Mouse (Mus musculus) lung, postnatal 14 days (tissue): ENCODE measurements around the gene H2-Q6.
"Not testable (repeated sequence)": the region's sequence is repeated elsewhere in the genome, so short reads cannot be mapped to it uniquely, and the experiment has no call there.

Experiments
- DNase-seq: peaks from one replicate; pipeline ENCODE4 v3.0.0; 2021

Gene H2-Q6

DNA sequence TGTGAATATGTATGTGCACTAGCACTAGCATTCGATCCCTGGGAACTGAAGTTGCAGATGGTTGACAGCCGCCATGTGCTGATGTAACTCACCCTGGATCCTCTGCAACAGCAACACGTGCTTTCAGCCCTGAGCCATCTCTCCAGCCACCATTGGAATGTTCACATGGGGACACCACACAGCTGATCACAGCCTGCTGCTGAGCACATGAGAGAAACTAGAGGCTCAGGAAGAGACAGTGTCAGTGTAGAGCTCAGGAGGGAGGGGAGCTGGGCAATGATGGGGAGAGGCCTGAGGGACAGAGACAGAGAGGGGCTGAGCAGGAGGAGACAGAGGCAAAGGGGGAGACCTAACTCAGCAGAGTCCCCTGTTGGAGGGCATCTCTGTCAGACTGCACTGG lies 10.9 kb downstream of the H2-Q6 start:
- not testable (repeated sequence) for DNase-seq

DNA sequence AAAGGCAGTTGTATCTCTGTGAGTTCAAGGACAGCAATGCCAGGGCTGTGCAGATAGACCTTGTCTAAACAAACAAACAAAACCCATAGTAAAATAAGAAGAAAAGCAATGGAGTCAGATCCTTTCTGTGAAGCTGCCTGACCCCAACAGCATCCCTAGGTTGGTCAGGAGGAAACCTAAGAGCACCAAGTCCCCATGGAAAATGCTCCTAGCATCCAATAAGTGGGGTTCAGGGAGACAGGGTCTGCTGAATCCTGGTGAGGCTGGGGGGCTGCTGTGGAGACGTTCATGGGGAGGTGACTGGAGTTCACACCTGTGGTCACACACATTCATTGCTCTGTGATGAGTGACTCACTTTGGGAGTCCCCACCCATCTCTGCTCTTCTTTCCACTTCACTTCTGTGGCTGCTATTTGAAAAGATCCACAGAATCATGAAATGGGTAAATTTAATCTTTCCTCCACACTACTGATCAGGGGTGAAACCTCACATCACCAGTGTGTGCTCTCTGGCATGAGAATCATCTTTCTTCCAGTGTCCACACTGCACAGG lies 12.8 kb downstream of the H2-Q6 start:
- DNase-seq, result not testable (repeated sequence)

DNA sequence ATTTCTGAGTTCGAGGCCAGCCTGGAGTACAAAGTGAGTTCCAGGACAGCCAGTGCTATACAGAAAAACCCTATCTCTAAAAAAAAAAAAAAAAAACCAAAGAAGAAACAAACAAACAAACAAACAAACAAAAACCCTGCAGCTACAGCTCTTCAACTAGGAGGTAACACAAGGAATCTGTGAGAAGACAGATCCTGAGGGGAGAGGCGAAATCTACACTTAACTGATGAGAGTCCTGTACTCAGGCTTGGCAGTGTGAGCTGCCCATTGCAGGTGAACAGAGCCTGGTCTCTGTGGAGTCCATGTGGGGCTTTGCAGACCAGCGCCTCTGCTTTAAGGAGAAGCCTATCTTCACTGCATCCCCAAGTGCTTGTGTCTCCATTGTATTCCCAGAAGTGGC lies 13.7 kb downstream of the H2-Q6 start:
- DNase-seq, result not testable (repeated sequence)

DNA sequence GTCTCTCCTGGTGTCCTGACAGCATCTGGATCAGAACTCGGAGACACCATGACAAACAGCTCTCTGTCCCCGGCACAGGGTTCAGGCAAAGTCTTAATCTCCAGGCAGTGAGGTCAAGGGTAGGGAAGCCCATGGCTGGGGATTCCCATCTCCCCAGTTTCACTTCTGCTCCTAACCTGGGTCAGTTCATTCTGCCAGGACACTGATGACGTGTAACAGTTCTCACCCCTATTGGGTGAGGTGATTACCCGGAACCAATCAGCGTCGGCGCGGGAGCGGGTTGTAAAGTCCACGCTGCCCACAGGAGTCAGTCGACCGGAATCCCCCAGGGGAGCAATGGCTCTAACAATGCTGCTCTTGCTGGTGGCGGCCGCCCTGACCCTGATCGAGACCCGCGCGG lies 14.2 kb downstream of the H2-Q6 start, which contains the start of gene H2-Q7:
Gene H2-Q7 (plus strand): TSS at position 271 of the 400 bp plus-strand sequence.
- DNase-seq, result peak; percentile 88

DNA sequence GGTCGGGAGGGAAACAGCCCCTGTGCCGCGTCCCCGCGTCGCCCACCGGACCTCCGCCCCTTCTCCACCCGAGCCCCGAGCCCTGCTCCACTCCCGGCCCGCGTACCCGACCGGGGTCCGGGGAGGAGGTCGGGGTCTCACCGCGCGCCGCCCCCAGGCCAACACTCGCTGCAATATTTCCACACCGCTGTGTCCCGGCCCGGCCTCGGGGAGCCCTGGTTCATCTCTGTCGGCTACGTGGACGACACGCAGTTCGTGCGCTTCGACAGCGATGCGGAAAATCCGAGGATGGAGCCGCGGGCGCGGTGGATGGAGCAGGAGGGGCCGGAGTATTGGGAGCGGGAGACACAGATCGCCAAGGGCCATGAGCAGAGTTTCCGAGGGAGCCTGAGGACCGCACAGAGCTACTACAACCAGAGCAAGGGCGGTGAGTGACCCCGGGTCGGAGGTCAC lies 14.7 kb downstream of the H2-Q6 start:
- not testable (repeated sequence) for DNase-seq

DNA sequence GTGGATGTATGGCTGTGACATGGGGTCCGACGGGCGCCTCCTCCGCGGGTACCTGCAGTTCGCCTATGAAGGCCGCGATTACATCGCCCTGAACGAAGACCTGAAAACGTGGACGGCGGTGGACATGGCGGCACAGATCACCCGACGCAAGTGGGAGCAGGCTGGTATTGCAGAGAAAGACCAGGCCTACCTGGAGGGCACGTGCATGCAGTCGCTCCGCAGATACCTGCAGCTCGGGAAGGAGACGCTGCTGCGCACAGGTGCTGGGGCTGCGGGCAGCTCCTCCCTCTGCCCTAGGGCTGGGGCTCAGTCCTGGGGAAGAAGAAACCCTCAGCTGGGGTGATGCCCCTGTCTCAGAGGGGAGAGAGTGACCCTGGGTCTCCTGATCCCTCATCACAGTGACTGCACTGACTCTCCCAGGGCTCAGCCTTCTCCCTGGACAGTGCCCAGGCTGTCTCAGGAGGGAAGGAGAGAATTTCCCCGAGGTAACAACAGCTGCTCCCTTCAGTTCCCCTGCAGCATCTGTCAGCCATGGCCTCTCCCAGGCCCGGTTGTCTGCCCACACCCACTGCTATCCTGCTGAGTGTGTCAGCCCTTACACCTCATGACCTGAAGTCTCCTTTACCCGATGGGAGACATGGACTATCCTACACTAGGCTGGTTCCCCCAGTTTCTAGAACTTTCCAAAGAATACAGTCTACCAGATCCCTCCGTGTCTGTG lies 15.4 kb downstream of the H2-Q6 start:
- not testable (repeated sequence) for DNase-seq

DNA sequence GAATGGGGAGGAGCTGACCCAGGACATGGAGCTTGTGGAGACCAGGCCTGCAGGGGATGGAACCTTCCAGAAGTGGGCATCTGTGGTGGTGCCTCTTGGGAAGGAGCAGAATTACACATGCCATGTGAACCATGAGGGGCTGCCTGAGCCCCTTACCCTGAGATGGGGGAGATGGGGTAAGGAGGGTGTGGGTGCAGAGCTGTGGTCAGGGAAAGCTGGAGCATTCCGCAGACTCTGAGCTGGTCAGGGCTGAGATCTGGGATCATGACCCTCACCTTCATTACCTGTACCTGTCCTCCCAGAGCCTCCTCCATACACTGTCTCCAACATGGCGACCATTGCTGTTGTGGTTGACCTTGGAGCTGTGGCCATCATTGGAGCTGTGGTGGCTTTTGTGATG lies 17.7 kb downstream of the H2-Q6 start:
- DNase-seq, result not testable (repeated sequence)

DNA sequence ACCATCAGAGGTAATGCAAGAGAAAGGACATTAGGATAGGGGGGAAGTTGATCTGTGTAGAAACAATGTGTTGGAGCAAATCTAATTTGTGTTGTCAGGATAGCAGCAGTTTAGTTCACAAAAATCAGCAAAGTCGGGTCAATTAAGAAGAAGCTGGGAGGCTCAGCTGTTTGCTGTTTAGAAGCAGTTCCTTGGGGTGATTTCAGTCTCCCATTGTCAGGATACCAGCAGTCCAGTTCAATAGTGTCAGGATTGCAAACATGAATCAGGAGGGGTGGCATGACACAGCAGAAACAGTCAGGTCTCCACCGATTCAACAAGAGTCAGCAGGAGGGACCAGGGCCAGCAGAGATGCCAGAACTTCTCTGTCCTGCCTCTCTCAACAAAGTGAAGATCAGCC lies 19.9 kb downstream of the H2-Q6 start:
- DNase-seq, result not testable (repeated sequence)

DNA sequence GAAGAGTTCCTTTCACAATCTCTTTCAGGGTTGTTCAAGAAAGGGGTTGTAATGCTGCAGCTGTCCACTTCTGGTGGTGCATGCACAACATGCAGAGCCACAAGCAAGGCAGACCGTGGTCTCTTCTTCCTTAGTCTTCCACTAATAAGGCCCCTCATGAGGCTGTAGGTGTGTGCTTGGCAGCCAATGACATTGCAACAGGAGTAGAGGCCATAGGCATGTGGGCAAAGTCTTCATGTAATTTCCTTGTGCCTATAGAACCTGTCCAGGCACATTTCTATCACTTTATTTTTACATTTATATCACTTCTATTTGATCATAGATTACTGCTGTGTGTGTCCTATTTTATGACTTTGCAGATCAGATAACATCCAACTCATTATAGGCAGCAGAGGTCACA lies 33.6 kb downstream of the H2-Q6 start:
- not testable (repeated sequence) for DNase-seq

DNA sequence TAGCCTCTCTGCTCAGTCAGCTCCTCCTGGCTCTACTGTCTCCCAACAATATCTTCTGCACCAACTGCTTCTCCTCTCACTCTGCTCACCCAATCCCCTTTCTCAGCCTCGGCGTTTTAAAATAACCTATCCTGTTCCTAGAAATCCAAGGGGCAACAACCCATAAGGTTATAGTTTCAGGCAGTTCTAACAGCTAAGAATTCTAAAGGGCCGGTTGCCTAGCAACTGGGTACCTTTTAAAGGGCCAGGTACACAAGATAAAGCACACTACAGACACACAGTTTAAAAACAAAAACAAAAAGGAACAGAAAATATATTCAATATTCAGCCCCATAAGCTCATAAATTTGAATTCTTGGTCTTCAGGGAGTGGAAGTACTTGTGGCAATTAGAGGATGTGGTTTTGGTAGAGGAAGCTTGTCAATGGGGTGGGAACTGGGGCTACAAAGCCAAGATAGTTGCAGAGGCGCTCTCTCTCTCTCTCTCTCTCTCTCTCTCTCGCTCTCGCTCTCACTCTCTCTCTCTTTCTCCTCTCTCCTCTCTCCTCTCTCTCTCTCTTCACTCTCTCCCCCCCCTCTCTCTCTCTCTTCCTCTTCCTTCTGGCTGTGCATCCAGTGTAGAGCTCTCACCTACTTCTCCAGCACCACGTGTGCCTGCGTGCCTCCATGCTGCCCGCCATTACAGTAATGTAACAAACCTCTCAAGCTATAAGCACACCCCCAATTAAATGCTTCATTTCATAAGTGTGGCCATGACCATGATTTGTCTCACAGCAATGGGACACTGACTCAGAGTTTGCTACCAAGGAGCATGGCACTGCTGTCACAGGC lies 36.1 kb downstream of the H2-Q6 start:
- not testable (repeated sequence) for DNase-seq

DNA sequence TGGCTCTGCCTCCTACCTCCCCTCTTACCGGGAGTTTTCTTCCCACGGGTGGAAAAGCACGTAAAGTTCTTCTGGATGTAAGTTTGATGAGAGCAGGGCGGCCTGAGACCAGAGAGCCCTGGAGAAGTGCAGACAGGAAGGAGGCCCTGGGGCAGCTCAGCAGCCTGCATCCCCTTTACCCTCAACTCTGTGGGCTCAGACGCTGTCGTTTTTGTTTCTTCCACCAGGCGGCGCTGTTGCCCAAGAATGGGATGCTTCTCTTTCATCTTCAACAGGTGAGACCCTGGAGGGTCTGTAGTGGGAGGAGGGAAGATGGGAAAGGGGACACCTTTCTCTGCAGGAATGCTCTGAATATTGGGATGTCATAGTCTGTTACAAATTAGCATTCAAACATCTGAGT lies 41.0 kb downstream of the H2-Q6 start:
- not testable (repeated sequence) for DNase-seq

DNA sequence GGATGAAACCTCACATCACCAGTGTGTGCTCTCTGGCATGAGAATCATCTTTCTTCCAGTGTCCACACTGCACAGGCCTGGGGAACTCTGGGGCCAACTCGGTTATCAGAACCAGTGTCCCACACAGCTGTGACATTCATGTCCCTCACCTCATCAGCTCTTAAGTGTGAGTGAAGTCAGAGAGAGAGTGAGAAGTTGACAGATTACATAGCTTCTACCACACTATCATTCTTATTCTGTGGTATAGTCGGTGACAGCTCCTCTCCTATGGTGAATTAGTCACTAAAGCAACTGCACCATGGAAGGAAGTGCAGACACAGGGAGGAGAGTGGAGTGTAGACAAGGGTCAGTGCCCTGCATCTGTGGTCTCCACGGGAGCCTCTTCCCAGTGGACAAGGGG lies 44.3 kb downstream of the H2-Q6 start:
- not testable (repeated sequence) for DNase-seq

DNA sequence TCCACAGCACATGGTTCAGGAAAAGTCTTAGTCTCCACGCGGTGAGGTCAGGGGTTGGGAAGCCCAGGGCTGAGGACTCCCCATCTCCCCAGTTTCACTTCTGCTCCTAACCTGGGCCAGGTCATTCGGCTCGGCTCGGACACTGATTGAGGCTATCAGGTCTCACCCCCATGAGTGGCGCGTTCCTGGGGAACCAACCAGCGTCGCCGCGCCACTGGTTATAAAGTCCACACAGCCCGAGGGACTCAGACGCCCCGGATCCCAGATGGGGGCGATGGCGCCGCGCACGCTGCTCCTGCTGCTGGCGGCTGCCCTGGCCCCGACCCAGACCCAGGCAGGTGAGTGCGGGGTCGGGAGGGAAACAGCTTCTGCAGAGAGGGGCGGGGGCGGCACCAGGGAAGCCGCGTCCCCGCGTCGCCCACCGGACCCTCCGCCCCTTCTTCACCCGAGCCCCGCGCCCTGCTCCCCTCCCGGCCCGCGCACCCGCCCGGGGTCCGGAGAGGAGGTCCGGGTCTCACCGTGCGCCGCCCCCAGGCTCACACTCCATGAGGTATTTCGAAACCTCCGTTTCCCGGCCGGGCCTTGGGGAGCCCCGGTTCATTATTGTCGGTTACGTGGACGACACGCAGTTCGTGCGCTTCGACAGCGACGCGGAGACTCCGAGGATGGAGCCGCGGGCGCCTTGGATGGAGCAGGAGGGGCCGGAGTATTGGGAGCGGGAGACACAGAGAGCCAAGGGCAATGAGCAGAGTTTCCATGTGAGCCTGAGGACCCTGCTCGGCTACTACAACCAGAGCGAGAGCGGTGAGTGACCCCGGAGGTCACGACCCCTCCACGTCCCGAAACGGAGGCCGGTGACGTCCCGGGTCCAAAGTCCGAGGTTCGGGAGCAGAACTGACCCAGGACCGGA lies 45.4 kb downstream of the H2-Q6 start, which contains the start of gene H2-Q10:
Gene H2-Q10 (plus strand): TSS at position 248 of the 910 bp plus-strand sequence.
- DNase-seq, result no peak
